Mouse (Mus musculus) small intestine, adult 2 months (tissue): ENCODE data around the gene Arhgap29.

ENCODE experiments used
- CTCF ChIP-seq: fragments of 200-500 bp; IDR thresholded peaks from 2 replicates; pipeline ENCODE4 v1.5.1; 2012; ENCODE audit warnings: low read depth, mild to moderate bottlenecking, control low read depth, inconsistent platforms, low read length, moderate library complexity, mixed read lengths; ENCODE audit not compliant: insufficient replicate concordance, insufficient read length; ENCODE audit errors: extremely low read depth
- POLR2A ChIP-seq: fragments of 200-500 bp; IDR thresholded peaks from 2 replicates; pipeline ENCODE4 v1.6.1; 2012; ENCODE audit warnings: low read depth, mild to moderate bottlenecking, control low read depth, inconsistent platforms, low read length, moderate library complexity

DNA sequence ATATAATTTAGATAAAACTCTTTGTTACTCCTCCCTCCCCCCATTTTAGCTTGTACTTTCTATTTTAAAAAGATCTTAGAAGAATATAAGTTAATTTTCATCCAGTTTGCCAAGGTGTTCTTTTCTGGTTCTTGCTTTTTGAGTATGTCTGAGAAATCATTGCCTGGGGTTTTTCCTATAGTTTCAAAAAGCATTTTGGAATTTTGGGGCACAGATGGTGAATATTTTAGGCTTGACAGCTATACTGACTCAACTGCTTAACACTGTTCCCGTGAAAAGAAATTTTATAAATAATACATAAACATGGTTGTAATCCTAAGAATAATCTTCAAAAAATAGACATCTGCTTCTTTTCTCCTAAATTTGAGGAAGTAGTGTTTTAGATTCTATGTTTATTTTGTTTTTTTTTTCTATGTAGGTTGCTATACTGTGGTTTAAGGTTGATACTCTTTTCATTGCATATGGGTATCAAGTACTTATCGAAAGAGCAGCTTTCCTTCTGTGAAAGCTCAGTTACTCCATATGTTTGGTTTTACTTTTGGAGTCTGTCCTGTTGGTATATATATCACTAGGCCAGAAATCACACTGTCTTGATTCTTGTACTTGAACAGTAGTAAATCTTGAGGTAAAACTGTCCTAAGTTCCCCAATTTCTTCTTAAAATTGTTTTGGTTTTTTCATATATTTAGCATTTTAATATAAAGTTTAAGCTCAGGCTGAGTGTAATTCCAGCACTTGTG lies 5.4 kb downstream of the Arhgap29 start:
- no peak for TF ChIP-seq CTCF
- TF ChIP-seq POLR2A = no peak
